Mouse (Mus musculus): ENCODE results near the gene Snx12.

GRCm38 (mm10) chrX:101126474-101126955 lies 95.8 kb downstream of the Snx12 start:
- TF ChIP-seq CTCF (IDR thresholded peaks at IDR 0.05; ENCODE audit: extremely low read depth, insufficient read length, insufficient replicate concordance, low read depth, low read length) (no peak), POLR2A (IDR thresholded peaks at IDR 0.05; ENCODE audit: low read depth, low read length) (no peak)
